Mouse (Mus musculus) intestine, embryonic 16.5 days (tissue): ENCODE measurements around the gene Fn1. TPM values are rescaled to one million over a fixed set of nuclear protein-coding genes. Genes with fewer than 3 reads are reported as not detected.

Experiments
- ATAC-seq: fragments of 200-750 bp; cut with Nextera tagmentation; 2 replicates; pipeline ENCODE4 v1.8.0; 2017; ENCODE audit warnings: moderate TSS enrichment, moderate library complexity
- H3K27ac ChIP-seq: fragments of 300-500 bp; sonication (generic); 2 replicates; pipeline ENCODE4 v1.5.1; 2014; ENCODE audit warnings: mild to moderate bottlenecking, low read length
- H3K27me3 ChIP-seq: fragments of 300-500 bp; sonication (generic); replicated peaks from 2 replicates; pipeline ENCODE4 v1.6.1; 2014; ENCODE audit warnings: low read length, control low read depth, mixed read lengths; ENCODE audit not compliant: control insufficient read depth, insufficient read depth
- H3K36me3 ChIP-seq: fragments of 300-500 bp; sonication (generic); 2 replicates; pipeline ENCODE4 v1.6.1; 2014; ENCODE audit warnings: low read length, control low read depth; ENCODE audit not compliant: control insufficient read depth, insufficient read depth
- H3K4me1 ChIP-seq: fragments of 300-500 bp; sonication (generic); 2 replicates; pipeline ENCODE4 v1.6.1; 2014; ENCODE audit warnings: low read length, control low read depth, mixed read lengths; ENCODE audit not compliant: control insufficient read depth, insufficient read depth
- H3K4me2 ChIP-seq: fragments of 300-500 bp; sonication (generic); 2 replicates; pipeline ENCODE4 v1.6.1; 2014; ENCODE audit warnings: low read depth, low read length, control low read depth
- H3K4me3 ChIP-seq: fragments of 300-500 bp; sonication (generic); 2 replicates; pipeline ENCODE4 v1.5.1; 2014; ENCODE audit warnings: mild to moderate bottlenecking, low read length
- H3K9ac ChIP-seq: fragments of 300-500 bp; sonication (generic); 2 replicates; pipeline ENCODE4 v1.6.1; 2014; ENCODE audit warnings: low read depth, low read length
- H3K9me3 ChIP-seq: fragments of 300-500 bp; sonication (generic); 2 replicates; pipeline ENCODE4 v1.6.1; 2016; ENCODE audit warnings: low read length, control low read depth; ENCODE audit not compliant: control insufficient read depth
- WGBS: fragments of 180-500 bp; shearing (Covaris S2); extraction: QIAGEN DNeasy Blood & Tissue Kit; methylation state at CpG from one replicate; pipeline ENCODE4 v1.1.7; 2014; 5-methylcytosine and 5-hydroxymethylcytosine counted together
- polyA plus RNA-seq: library from polyadenylated mRNA; unstranded; fragments of >200 nt; fragmentation: Nextera tagmentation; extraction: Ambion mirVana; gene quantifications from 2 replicates; pipeline ENCODE4 v1.2.1, GENCODE M21; 2015

Gene Fn1
- polyA plus RNA-seq, 1 experiment from 2014 or later, result 63.2 TPM

DNA sequence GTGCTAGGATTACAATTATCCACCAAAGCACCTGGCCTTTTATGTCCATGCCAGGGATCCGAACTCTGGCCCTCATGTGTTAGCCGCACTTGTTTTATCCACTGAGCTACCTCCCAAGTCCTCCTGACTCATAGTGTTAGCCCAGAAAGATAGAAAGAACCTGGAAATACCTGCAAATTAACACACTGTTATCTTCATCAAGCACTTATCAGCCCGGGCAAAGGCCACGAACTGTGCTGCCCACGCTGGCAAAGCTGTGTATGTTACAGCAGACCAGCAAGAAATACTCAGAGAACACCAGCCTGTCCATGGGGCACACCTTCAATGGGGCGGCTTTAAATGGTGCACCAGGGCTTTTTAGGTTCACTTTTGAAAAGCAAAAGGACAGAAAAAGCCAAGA is 29.4 kb downstream of the Fn1 start:
- Histone ChIP-seq H3K9ac (no peak overlapping the region), H3K4me3 (no peak overlapping the region), H3K9me3 (no peaks in the 10 kb centered on the region), H3K27me3 (no peaks in the 10 kb centered on the region), H3K36me3 (peaks cover 10% of the 10 kb centered on the region), H3K4me2 (no peak overlapping the region), H3K4me1 (no peaks in the 10 kb centered on the region), H3K27ac (0 out of 2 replicates have a peak overlapping the region, but pooled peaks have one; percentile 19)
- peak; percentile 94 for ATAC-seq
- 77% methylated on average over 6 of the region's 6 CpGs for WGBS

DNA sequence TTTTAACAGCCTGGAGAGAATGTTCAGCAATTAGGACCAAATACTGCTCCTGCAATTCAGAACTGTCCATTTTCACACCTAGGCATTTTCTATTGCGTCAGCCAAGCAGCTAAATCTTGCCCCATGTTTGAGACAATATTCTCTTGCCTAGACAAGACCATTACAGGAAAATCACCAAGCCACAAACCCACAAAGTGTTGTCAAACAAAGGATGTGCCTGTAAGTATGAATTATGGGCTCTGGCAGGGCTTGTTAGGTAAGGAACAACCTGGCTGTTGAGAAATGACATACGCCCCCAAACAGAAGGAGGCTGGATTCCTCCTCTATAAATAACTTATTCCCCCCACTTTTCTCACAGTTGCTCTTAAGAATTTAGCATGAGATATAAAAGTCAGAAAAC is 31.5 kb downstream of the Fn1 start:
- Histone ChIP-seq H3K27me3 (no peaks in the 10 kb centered on the region), H3K9me3 (no peaks in the 10 kb centered on the region), H3K4me1 (no peaks in the 10 kb centered on the region), H3K4me3 (no peak overlapping the region), H3K36me3 (0 out of 2 replicates have a peak, but pooled peaks cover 4% of the 10 kb centered on the region), H3K27ac (no peak overlapping the region), H3K4me2 (no peak overlapping the region), H3K9ac (no peak overlapping the region)
- no peak for ATAC-seq
- WGBS, result 90% methylated on average over 2 of the region's 2 CpGs

DNA sequence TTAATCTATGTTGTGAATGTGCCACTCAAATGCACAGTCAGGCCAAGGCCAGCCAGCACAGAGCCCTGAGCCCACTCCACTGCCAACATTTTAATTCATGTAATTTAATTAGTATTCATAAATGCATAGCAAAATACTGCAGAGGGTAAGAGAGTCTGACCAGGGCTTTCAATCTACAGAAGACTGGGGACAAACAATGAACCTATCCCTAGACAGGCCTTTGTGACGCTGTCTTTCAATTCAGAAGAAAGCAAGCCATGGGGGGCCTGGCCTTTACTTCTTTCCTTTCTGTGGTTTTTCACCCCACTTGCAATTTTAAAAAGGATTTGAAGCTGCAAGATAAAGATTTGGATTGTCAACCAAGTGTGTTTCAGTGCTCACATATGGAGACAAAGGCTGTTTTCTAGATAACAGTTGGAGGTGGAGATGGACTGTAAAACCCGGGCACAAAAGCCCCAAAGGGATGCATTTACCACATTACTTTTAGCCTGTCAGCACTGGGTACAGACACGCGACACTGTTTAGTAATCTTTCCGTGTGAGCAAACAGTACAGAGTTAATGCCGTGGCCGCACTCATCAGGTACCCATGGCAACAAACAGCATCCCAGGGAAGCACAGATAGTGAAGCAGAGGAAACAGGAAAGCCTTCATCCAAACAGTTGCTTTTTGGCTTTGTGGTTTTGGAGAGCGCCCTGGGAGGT is 38.3 kb downstream of the Fn1 start:
- Histone ChIP-seq H3K4me2 (no peak overlapping the region), H3K27ac (no peak overlapping the region), H3K4me1 (no peaks in the 10 kb centered on the region), H3K9ac (no peak overlapping the region), H3K9me3 (no peaks in the 10 kb centered on the region), H3K4me3 (no peak overlapping the region), H3K27me3 (no peaks in the 10 kb centered on the region), H3K36me3 (no peaks in the 10 kb centered on the region)
- no peak for ATAC-seq
- 84% methylated on average over 8 of the region's 8 CpGs for WGBS

DNA sequence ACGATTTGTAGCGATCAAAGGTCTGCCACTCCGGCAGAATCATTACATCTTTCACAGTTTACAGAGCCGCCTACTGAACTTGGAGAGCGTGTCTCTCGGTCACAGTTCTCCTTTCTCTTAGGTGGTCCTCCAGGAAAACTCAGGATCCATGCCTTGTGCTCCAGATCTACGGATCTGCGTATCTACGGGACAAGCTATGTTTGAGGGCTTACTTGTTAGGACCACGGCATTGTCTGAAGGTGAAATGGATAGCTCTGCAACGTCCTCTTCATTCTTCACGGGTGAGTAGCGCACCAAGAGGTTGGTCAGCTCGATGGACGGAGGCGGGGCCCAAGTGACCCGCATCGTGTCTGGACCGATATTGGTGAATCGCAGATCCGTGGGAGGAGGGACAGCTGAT is 40.7 kb downstream of the Fn1 start:
- peaks cover 6% of the 10 kb centered on the region; the same call in 1 of the 2 replicates for H3K36me3 ChIP-seq
- H3K9me3 ChIP-seq, result no peaks in the 10 kb centered on the region
- ATAC-seq, result no peak
- H3K9ac ChIP-seq, result no peak overlapping the region
- 96% methylated on average over 21 of the region's 21 CpGs for WGBS
- H3K4me3 ChIP-seq, result no peak overlapping the region
- no peaks in the 10 kb centered on the region for H3K27me3 ChIP-seq
- no peak overlapping the region for H3K4me2 ChIP-seq
- no peaks in the 10 kb centered on the region for H3K4me1 ChIP-seq
- no peak overlapping the region for H3K27ac ChIP-seq

DNA sequence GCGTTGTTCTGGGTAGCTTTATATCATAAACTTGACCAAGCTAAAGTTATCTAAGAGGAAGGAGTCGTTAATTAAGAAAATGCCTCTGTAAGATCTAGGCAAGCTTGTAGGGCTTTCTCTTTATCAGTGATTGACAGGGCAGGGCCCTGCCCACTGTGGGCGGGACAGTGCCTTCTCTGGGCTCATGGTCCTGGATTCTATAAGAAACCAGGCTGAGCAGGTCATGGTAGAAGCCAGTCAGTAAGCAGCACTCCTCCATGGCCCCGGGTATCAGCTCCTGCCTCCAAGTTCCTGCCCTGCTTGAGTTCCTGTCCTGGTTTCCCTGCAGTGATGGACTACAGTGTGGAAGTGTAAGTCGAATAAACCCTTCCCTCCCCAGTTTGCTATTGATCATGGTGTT is 43.1 kb downstream of the Fn1 start:
- no peak overlapping the region for H3K4me3 ChIP-seq
- 92% methylated on average over 5 of the region's 5 CpGs for WGBS
- H3K36me3 ChIP-seq, result peaks cover 6% of the 10 kb centered on the region; the same call in 1 of the 2 replicates
- no peak overlapping the region for H3K4me2 ChIP-seq
- H3K27me3 ChIP-seq, result no peaks in the 10 kb centered on the region
- H3K9ac ChIP-seq, result no peak overlapping the region
- ATAC-seq, result no peak
- H3K9me3 ChIP-seq, result no peaks in the 10 kb centered on the region
- no peaks in the 10 kb centered on the region for H3K4me1 ChIP-seq
- H3K27ac ChIP-seq, result no peak overlapping the region

DNA sequence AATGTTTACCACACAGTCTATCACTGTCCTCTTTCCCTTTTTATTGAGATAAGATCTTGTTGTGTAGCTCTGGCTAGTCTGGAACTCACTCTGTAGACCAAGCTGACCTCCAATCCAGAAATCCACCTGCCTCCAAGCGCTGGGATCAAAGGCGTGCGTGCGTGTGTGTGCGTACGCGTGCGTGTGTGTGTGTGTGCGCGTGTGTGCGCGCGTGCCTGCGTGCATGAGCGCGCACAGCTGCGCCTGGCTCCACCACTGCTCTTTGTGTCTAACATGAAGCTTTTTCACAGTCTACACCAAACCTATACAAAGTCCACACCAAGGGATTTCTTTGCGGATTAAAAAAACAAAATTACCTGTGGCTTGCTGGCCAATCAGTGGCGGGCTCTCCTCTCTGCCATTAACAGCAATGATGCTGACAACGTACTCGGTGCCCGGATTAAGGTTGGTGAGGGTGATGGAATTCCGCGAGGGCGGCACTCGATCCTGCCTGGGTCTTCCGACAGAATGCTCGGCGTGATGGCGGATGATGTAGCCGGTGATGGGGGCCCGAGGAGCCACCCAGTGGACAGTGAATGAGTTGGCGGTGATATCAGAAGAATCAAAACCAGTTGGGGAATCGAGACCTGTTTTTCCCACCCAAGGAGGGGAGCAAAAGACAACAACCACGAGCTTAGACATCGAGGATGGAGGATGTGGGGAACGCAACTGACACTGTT is 43.8 kb downstream of the Fn1 start:
- WGBS, result 96% methylated on average over 37 of the region's 37 CpGs
- Histone ChIP-seq H3K4me3 (no peak overlapping the region), H3K4me1 (no peaks in the 10 kb centered on the region), H3K4me2 (no peak overlapping the region), H3K27ac (no peak overlapping the region), H3K9me3 (no peaks in the 10 kb centered on the region), H3K27me3 (no peaks in the 10 kb centered on the region), H3K36me3 (peaks cover 6% of the 10 kb centered on the region; the same call in 1 of the 2 replicates), H3K9ac (no peak overlapping the region)
- no peak for ATAC-seq

DNA sequence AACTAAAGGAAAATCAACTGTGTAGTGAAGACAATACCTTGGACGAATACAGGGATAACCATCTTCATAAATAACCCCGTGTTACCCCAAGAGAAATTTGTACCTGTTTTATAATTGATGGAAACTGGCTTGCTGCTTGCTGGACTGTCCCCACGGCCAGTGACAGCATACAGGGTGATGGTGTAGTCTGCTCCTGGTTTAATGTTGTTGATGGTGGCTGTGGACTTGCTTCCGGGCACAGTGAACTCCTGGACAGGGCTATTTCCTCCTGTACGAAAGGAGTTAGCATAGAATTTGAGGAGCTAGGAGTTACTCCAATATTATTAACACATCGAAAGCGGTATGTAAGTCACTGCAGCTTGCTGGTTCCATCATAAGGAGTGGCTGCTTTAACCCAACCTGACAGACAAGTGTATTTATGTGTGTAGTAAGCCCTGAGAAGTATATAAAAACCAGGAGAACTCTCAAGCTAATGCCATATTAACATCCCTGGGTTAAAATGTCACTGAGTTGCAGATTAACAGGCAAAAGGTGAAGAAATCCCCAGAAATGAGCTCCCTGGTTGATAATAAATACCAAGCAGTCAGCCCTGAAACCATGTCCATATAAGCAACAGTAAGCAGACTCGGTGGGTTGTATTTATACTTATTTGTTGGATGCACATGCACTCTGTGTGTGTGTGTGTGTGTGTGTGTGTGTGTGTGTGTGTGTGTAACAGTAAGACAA is 46.2 kb downstream of the Fn1 start:
- Histone ChIP-seq H3K36me3 (peaks cover 10% of the 10 kb centered on the region; the same call in 1 of the 2 replicates), H3K9ac (no peak overlapping the region)
- ATAC-seq, result no peak

DNA sequence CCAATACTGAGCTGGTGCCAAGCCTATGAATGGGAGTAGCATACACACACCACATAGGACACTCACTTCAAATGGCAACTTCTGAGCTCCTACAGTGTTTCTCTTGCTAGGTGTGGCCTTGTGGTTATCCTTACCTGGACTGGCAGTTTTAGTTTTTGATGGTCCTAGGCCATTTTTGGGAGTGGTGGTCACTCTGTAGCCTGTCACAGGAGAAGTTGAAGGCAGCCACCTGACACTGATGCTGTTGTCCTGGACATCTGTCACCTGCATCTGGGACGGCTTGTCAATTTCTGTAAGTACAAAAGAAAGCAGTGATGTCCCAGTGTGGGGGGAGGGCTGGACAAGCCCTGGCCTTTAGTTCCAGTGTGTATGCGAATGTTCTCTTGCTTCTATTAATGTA is 47.2 kb downstream of the Fn1 start:
- Histone ChIP-seq H3K4me1 (no peaks in the 10 kb centered on the region), H3K4me3 (no peak overlapping the region), H3K9me3 (no peaks in the 10 kb centered on the region), H3K36me3 (peaks cover 10% of the 10 kb centered on the region; the same call in 1 of the 2 replicates), H3K4me2 (no peak overlapping the region), H3K9ac (no peak overlapping the region), H3K27ac (no peak overlapping the region), H3K27me3 (no peaks in the 10 kb centered on the region)
- 93% methylated on average over 2 of the region's 2 CpGs for WGBS
- ATAC-seq, result no peak

More for the DNA sequence above, 46.2 kb downstream of the Fn1 start:
- Histone ChIP-seq H3K27ac (no peak overlapping the region), H3K4me3 (no peak overlapping the region), H3K4me1 (no peaks in the 10 kb centered on the region), H3K27me3 (no peaks in the 10 kb centered on the region), H3K4me2 (no peak overlapping the region), H3K9me3 (no peaks in the 10 kb centered on the region)
- 90% methylated on average over 8 of the region's 8 CpGs for whole genome bisulfite sequencing

DNA sequence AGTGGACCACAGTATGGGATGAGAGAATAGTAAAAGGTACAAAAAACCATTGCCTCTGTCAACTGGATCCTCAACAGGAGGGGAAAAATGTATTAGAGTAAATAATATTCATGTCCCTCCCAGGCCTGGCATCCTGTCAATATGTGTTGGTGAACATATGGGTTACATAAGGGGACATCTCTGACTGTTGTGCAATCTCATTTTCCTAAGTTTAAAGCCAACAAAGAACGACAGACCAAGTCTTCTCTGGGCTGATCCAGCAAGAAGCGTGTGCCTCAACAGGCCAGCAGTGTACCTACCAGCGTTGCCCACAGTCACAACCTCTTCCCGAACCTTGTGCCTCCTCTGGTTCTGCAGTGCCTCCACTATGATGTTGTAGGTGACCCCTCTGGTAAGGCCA is 57.6 kb downstream of the Fn1 start:
- WGBS, result 88% methylated on average over 4 of the region's 4 CpGs

More for the DNA sequence above, 57.6 kb downstream of the Fn1 start:
- no peak overlapping the region for H3K4me2 ChIP-seq
- no peak for ATAC-seq
- H3K9ac ChIP-seq, result no peak overlapping the region
- H3K9me3 ChIP-seq, result no peaks in the 10 kb centered on the region
- no peak overlapping the region for H3K4me3 ChIP-seq
- H3K36me3 ChIP-seq, result peaks cover 31% of the 10 kb centered on the region
- H3K27me3 ChIP-seq, result no peaks in the 10 kb centered on the region
- H3K27ac ChIP-seq, result no peak overlapping the region
- H3K4me1 ChIP-seq, result no peaks in the 10 kb centered on the region
